Mouse (Mus musculus) liver, postnatal 0 days (tissue): ENCODE results near the gene Wipf2.

Source experiments
- CTCF ChIP-seq: sonication (generic); IDR thresholded peaks from 2 replicates; pipeline ENCODE4 v1.5.1; 2016; ENCODE audit warnings: antibody characterized with exemption, low read depth
- EP300 ChIP-seq: IDR thresholded peaks from 2 replicates; pipeline ENCODE4 v1.6.1; 2016; ENCODE audit warnings: antibody characterized with exemption, low read depth, mild to moderate bottlenecking

- TF ChIP-seq EP300 (no peak), CTCF (no peak)
Observed at GRCm38 (mm10) chr11:98940776-98941175, 77.3 kb downstream of the Wipf2 start.
